Mouse (Mus musculus): Measurements from ENCODE around the gene C530025M09Rik. TPM values are rescaled to one million over a fixed set of nuclear protein-coding genes. Genes with fewer than 3 reads are reported as not detected.
A peak's percentile ranks its signal among the peaks of the same experiment; 100 is the strongest.

The C530025M09Rik gene
- polyA plus RNA-seq, 1 experiment, result not detected

GRCm38 (mm10) chr2:149829955-149830535, 968 bp downstream of the C530025M09Rik start:
- Histone ChIP-seq H3K27ac (ENCODE audit: insufficient read depth, low read depth, low read length) (no peak overlapping the region), H3K36me3 (ENCODE audit: control insufficient read depth, insufficient read depth, low read length) (no peaks in the 10 kb centered on the region), H3K4me1 (ENCODE audit: control insufficient read depth, insufficient read depth, insufficient read length, low read length) (no peaks in the 10 kb centered on the region), H3K4me3 (ENCODE audit: low read depth, low read length) (peak overlapping the region; percentile 30), H3K27me3 (ENCODE audit: control insufficient read depth, insufficient read depth, low read length) (peaks cover 5% of the 10 kb centered on the region; the same call in 1 of the 2 replicates)
- TF ChIP-seq POLR2A (IDR thresholded peaks at IDR 0.05; ENCODE audit: low read depth, low read length), result no peak
- no peak for TF ChIP-seq CTCF (IDR thresholded peaks at IDR 0.05; ENCODE audit: extremely low read depth, insufficient read length, insufficient replicate concordance, low read depth, low read length)
- 4% methylated on average over 26 of the region's 26 CpGs for WGBS

GRCm38 (mm10) chr2:149828911-149829310, 2.1 kb downstream of the C530025M09Rik start, which contains the start of gene Syndig1:
Syndig1 (plus strand) TSS chr2:149829211.
- Histone ChIP-seq H3K4me1 (ENCODE audit: control insufficient read depth, insufficient read depth, insufficient read length, low read length) (no peaks in the 10 kb centered on the region), H3K27ac (ENCODE audit: insufficient read depth, low read depth, low read length) (no peak within 1 kb of the TSS), H3K36me3 (ENCODE audit: control insufficient read depth, insufficient read depth, low read length) (no peaks in the 10 kb centered on the region), H3K4me3 (ENCODE audit: low read depth, low read length) (no peak within 1 kb of the TSS), H3K27me3 (ENCODE audit: control insufficient read depth, insufficient read depth, low read length) (peaks cover 5% of the 10 kb centered on the region; the same call in 1 of the 2 replicates)
- 47% methylated on average over 2 of the region's 2 CpGs for WGBS
- TF ChIP-seq CTCF (IDR thresholded peaks at IDR 0.05; ENCODE audit: extremely low read depth, insufficient read length, insufficient replicate concordance, low read depth, low read length), result no peak
- no peak for TF ChIP-seq POLR2A (IDR thresholded peaks at IDR 0.05; ENCODE audit: low read depth, low read length)

- no peaks in the 10 kb centered on the region for H3K4me1 ChIP-seq (ENCODE audit: control insufficient read depth, insufficient read depth, insufficient read length, low read length)
- H3K36me3 ChIP-seq (ENCODE audit: control insufficient read depth, insufficient read depth, low read length), result no peaks in the 10 kb centered on the region
- no peak overlapping the region for H3K27ac ChIP-seq (ENCODE audit: insufficient read depth, low read depth, low read length)
- 35% methylated on average over 2 of the region's 2 CpGs for WGBS
- no peak for TF ChIP-seq CTCF (IDR thresholded peaks at IDR 0.05; ENCODE audit: extremely low read depth, insufficient read length, insufficient replicate concordance, low read depth, low read length)
- no peak for TF ChIP-seq POLR2A (IDR thresholded peaks at IDR 0.05; ENCODE audit: low read depth, low read length)
- H3K27me3 ChIP-seq (ENCODE audit: control insufficient read depth, insufficient read depth, low read length), result no peaks in the 10 kb centered on the region
- H3K4me3 ChIP-seq (ENCODE audit: low read depth, low read length), result no peak overlapping the region
These were observed 10.8 kb downstream of the C530025M09Rik start for GRCm38 (mm10) chr2:149820201-149820600.

GRCm38 (mm10) chr2:149819751-149820150, 11.3 kb downstream of the C530025M09Rik start:
- Histone ChIP-seq H3K4me1 (ENCODE audit: control insufficient read depth, insufficient read depth, insufficient read length, low read length) (no peaks in the 10 kb centered on the region), H3K36me3 (ENCODE audit: control insufficient read depth, insufficient read depth, low read length) (no peaks in the 10 kb centered on the region), H3K4me3 (ENCODE audit: low read depth, low read length) (no peak overlapping the region), H3K27me3 (ENCODE audit: control insufficient read depth, insufficient read depth, low read length) (no peaks in the 10 kb centered on the region), H3K27ac (ENCODE audit: insufficient read depth, low read depth, low read length) (no peak overlapping the region)
- WGBS, result 85% methylated on average over 3 of the region's 3 CpGs
- TF ChIP-seq POLR2A (IDR thresholded peaks at IDR 0.05; ENCODE audit: low read depth, low read length) (no peak), CTCF (IDR thresholded peaks at IDR 0.05; ENCODE audit: extremely low read depth, insufficient read length, insufficient replicate concordance, low read depth, low read length) (no peak)

- Histone ChIP-seq H3K27me3 (ENCODE audit: control insufficient read depth, insufficient read depth, low read length) (no peaks in the 10 kb centered on the region), H3K36me3 (ENCODE audit: control insufficient read depth, insufficient read depth, low read length) (no peaks in the 10 kb centered on the region), H3K27ac (ENCODE audit: insufficient read depth, low read depth, low read length) (no peak overlapping the region), H3K4me3 (ENCODE audit: low read depth, low read length) (no peak overlapping the region), H3K4me1 (ENCODE audit: control insufficient read depth, insufficient read depth, insufficient read length, low read length) (no peaks in the 10 kb centered on the region)
- TF ChIP-seq CTCF (IDR thresholded peaks at IDR 0.05; ENCODE audit: extremely low read depth, insufficient read length, insufficient replicate concordance, low read depth, low read length) (no peak), POLR2A (IDR thresholded peaks at IDR 0.05; ENCODE audit: low read depth, low read length) (no peak)
- 57% methylated on average over 3 of the region's 3 CpGs for WGBS
These were observed 12.6 kb downstream of the C530025M09Rik start for GRCm38 (mm10) chr2:149818395-149818794.

GRCm38 (mm10) chr2:149812899-149813298, 18.1 kb downstream of the C530025M09Rik start:
- TF ChIP-seq POLR2A (IDR thresholded peaks at IDR 0.05; ENCODE audit: low read depth, low read length), result no peak
- no peak for TF ChIP-seq CTCF (IDR thresholded peaks at IDR 0.05; ENCODE audit: extremely low read depth, insufficient read length, insufficient replicate concordance, low read depth, low read length)
- H3K27ac ChIP-seq (ENCODE audit: insufficient read depth, low read depth, low read length), result no peak overlapping the region
- no peaks in the 10 kb centered on the region for H3K4me1 ChIP-seq (ENCODE audit: control insufficient read depth, insufficient read depth, insufficient read length, low read length)
- no peaks in the 10 kb centered on the region for H3K36me3 ChIP-seq (ENCODE audit: control insufficient read depth, insufficient read depth, low read length)
- WGBS, result 72% methylated on average over 2 of the region's 2 CpGs
- no peaks in the 10 kb centered on the region for H3K27me3 ChIP-seq (ENCODE audit: control insufficient read depth, insufficient read depth, low read length)
- H3K4me3 ChIP-seq (ENCODE audit: low read depth, low read length), result no peak overlapping the region

GRCm38 (mm10) chr2:149805256-149805655, 25.8 kb downstream of the C530025M09Rik start:
- TF ChIP-seq CTCF (IDR thresholded peaks at IDR 0.05; ENCODE audit: extremely low read depth, insufficient read length, insufficient replicate concordance, low read depth, low read length) (no peak), POLR2A (IDR thresholded peaks at IDR 0.05; ENCODE audit: low read depth, low read length) (no peak)
- Histone ChIP-seq H3K27me3 (ENCODE audit: control insufficient read depth, insufficient read depth, low read length) (no peaks in the 10 kb centered on the region), H3K27ac (ENCODE audit: insufficient read depth, low read depth, low read length) (no peak overlapping the region), H3K4me3 (ENCODE audit: low read depth, low read length) (no peak overlapping the region), H3K4me1 (ENCODE audit: control insufficient read depth, insufficient read depth, insufficient read length, low read length) (no peaks in the 10 kb centered on the region), H3K36me3 (ENCODE audit: control insufficient read depth, insufficient read depth, low read length) (no peaks in the 10 kb centered on the region)
- 77% methylated on average over 2 of the region's 2 CpGs for WGBS
